Mouse (Mus musculus): Measurements from ENCODE around the gene Ikbke. TPM values are rescaled to one million over a fixed set of nuclear protein-coding genes. Genes with fewer than 3 reads are reported as not detected.

The Ikbke gene
- total RNA-seq, 2 experiments from 2014 or later = 3.7 to 3.9 TPM

Other genes with a start within 250 kb of the Ikbke start
- gene Mapkapk2, start 181.8 kb downstream of the Ikbke start, total RNA-seq (2021) = 10 to 100 TPM; 32.1 to 35.4 TPM
- gene Dyrk3, start 141.3 kb downstream of the Ikbke start, total RNA-seq (2021) = 10 to 100 TPM; 15.8 to 16.9 TPM
- gene Eif2d, start 126.4 kb downstream of the Ikbke start, total RNA-seq (2021) = 10 to 100 TPM; 40.8 to 45.0 TPM
- 10 to 100 TPM in 1 of 2 experiments, 1 to 10 TPM in 1; 9.9 to 10.3 TPM for gene Rassf5, start 34.3 kb downstream of the Ikbke start, total RNA-seq (2021)
- 100 to 1,000 TPM; 175 to 199 TPM for gene Srgap2, start 247.7 kb upstream of the Ikbke start, total RNA-seq (2021)
- 1 to 10 TPM; 1.2 TPM for gene Fam72a, start 248.3 kb upstream of the Ikbke start, total RNA-seq (2021)

Measured in left cerebral cortex, postnatal 4 days (tissue).